Mouse (Mus musculus) E14TG2a.4 (cell line): ENCODE results near the gene Tiparp.

Experiments used
- CTCF ChIP-seq: conservative IDR thresholded peaks from 2 replicates; pipeline ENCODE4 v1.5.1; 2014; ENCODE audit warnings: low read length
- NANOG ChIP-seq: IDR thresholded peaks from 2 replicates; pipeline ENCODE4 v1.6.1; 2014; ENCODE audit warnings: borderline replicate concordance, low read length, mixed read lengths

- no peak for TF ChIP-seq CTCF
- no peak for TF ChIP-seq NANOG
These were observed 34.0 kb downstream of the Tiparp start for GRCm38 (mm10) chr3:65562212-65562611.
